Mouse (Mus musculus) urinary bladder, postnatal 14 days (tissue): ENCODE results near the gene Cd3d.

ENCODE experiments used
- DNase-seq: peaks from one replicate; pipeline ENCODE4 v3.0.0; 2021; ENCODE audit warnings: low spot score

The Cd3d gene

DNA sequence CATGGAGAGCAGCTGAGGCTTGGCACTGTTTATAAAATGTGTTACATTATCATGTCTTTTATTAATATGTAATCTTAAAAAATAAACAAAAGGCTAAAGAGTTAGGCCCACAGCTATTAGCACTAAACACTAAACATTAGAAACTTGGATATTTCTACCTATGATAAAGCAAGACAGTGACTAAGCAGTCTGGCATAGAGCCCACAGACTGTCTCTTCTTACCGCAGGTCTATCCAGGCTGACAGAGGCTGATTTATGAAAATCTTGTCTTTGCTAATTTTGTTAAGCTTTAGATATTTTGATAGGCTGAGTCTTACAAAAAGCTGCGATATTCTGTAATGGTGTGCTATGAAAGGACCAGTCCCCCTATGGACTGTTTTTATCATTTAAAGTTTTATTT is 11.7 kb downstream of the Cd3d start:
- DNase-seq: no peak

DNA sequence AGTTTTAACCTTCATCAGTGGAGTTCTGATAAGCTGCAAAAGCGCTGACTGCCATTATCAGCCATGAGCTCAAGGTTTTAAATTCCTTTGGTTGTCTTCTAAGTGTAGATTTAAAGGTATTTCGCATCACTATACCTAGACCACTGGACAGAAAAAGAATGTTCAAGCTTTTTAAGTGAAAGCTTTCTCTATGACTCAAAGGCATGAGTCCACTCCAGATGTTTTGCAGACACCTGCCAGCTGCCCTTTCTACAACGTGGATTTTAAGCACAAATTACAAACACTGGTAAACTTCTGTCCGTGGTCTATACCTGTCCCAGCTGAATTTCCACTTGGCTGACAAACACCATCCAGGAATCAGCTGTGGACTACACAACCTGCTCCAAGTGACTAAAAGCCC is 13.4 kb downstream of the Cd3d start:
- no peak for DNase-seq

DNA sequence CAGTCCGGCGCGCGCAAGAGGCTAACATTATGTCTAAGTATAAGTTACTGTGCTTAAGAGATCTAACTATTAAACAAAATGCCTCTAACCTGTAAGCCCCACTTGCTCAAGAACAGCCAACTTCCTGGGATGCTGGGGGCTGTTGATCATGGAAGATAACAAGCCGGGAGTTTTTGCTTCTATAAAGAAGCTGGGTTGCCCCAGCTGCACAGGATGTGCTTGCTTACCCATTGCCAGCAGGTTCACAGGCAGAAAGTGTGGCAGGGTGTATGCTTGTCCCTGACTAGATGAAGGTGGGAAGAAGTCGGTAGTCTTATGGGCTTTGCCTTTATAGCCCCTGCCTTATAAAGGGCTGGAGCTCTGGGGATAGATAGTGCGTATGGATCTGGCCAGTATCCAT is 15.0 kb downstream of the Cd3d start:
- no peak for DNase-seq

DNA sequence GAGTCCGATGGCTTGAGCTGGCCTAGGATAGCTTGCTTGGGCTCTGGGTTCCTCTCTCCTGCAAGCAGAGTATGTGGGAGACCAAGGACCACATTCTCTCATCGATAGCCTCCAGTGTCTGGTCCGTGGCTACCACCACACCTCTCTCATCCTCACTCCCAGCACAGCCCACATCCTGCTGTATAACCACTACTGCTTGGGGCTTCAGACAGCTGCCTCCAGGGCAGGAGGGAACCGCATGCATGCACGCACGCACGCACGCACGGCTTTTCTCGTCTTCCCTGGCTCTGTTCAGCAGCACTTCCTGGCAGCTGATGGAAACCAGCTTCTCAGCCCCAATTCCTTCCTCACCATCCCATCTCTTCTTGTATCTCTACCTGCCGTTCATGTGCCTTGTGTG is 16.6 kb downstream of the Cd3d start:
- no peak for DNase-seq

DNA sequence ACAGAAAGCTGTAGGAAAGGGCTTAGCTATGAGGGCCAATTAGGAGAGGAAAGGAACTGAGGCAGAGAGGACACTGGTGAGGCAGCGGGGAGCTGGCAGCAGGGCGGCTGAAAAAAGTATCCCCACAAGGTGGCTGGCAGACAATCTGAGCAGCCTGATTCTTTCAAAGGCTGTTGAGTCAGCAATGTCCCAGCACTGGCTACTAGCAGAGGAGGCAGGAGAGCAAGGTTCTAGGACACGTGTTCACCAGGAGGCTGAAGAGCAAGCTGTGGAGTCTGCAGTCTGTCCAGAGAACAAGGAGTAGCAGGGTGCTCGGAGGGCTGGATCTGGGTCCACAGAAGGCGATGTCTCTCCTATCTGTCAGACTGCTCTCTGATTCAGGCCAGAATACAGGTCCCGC is 17.6 kb downstream of the Cd3d start:
- no peak for DNase-seq

DNA sequence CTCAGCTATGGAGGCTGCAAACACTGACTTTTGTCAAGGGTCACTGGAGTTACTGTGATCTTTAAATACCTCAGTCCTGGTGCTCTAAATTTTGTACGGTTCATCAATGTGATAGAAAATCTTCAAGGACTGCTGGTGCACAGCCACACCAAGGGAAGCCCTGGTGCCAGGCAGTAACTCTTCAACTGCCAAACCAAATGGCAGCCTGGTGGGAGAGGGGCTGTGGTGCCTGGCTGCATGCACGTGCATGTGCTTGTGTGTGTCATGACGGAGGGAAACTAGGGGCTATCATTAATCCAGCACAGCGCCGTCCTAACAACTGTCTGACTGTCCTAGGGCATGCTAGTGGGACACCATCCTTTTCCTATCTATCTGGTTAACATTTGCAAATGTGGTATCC is 18.2 kb downstream of the Cd3d start:
- no peak for DNase-seq

DNA sequence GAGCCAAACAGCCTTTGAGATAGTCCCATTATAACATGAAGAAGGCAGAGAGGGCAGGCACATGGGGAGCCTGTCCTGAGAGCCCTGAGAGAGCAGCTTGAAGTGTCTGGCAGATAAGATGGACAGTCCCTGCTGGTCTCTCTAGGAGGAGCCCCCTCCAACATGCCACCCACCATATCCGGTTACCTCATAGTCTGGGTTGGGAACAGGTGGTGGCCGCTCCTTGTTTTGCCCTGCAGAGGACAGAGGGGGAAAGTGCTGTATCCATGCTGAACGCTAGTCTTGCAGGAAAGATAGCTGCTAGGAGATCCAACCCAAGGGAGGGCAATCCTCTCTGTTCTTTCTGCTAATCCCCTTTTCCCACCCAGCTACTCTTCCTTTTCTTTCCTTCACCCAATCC is 18.7 kb downstream of the Cd3d start:
- no peak for DNase-seq

DNA sequence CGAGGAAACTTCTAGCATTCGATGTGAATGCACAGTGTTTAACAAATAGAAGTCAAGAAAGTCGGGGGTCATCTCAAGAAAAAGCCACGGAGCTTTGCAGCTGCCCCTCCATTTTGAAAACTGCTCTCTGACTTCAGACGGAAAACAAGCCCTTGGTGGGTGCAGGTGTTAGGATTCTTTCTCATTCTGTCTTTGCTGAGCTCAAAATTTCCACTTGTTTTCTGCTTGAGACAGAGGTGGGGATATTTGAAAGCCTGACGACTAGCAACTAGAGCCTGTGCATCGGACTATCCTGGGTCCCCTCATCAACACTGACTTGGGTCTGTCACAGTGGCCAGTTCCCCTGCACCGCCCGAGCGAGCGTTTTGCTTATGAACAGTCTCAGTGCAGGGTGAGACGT is 25.8 kb downstream of the Cd3d start:
- DNase-seq: no peak

DNA sequence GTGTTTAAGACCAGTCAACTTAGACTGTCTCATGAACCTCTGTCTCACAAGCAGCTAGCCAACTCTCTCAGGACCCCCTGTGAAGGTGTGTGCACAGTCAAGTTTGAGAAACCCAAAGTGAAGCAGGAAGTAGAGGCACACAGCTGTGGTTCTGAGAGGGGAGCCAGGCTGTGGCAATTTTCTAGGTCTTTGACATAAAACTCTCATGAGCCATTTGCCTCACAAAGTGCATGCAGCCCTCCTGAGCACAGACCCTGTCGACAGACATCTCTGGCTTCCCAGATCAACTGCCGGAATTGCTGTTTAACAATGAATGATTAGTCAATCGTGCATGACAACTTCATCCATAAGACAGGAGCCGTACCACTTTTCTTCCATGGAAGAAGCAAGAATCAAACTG is 26.8 kb downstream of the Cd3d start:
- DNase-seq: no peak

DNA sequence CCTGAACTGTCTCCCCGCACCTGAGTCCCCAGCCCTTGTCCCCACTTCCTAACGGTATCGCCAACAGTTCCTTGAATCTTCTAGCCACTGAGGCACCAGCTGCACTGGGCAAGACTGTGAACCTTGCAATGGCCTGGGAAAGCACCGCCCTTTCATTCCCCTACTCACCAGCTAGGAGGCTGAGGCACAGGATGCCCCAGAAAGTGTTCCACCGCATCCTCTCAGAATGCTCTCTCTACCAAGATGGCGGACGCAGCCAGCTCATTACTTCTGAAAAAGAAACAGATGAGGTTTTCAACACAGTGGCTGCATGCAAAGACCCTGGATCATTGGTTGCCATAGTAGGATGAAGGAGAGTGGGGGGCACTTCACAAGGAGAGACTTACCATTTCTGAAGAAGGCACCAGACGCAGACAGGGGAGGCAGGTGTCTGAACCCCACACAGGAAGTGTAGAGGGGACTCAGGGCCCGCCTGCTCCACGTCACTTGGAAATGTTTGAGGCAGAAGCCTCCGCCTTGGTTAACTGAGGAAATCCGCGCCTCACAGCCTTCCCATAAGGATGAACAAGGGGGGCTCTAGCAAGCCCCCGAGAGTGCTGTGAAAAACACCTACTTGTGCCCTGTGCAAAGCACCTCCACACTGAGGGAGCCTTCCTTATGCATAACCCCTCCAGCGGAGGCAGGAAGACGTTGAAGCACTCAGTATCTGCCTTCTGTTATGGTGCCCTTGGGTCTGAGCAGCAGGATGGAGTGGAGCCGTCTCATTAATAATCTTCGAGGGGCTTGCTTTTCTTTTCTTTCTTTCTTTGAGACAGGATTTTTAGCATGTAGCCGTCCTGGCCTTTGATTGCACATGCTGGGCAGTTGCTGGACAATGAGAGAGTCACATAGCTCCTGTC is 27.8 kb downstream of the Cd3d start, which contains the start of gene Cd3e:
Gene Cd3e, minus strand, starts transcription at position 448 of the 899 bp plus-strand sequence.
- no peak for DNase-seq

DNA sequence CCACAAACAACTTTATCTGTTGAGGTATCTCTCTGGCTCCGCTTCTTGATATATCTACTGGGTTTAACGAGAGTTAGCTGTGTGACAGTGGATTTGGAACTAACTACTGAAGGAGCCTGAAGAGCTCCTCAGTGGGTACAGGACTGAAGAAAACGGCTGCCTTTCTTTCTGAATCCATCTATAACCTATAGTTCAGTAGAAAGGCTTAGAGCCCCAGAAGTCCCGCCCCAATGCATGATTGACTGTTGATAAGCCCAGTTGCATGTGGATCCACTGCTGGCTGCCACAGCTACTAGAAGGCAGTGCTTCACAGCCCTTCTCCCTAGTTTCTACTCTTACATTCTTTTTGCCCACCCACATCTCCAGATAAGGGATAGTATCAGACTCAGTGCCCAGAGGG is 28.9 kb downstream of the Cd3d start:
- no peak for DNase-seq

DNA sequence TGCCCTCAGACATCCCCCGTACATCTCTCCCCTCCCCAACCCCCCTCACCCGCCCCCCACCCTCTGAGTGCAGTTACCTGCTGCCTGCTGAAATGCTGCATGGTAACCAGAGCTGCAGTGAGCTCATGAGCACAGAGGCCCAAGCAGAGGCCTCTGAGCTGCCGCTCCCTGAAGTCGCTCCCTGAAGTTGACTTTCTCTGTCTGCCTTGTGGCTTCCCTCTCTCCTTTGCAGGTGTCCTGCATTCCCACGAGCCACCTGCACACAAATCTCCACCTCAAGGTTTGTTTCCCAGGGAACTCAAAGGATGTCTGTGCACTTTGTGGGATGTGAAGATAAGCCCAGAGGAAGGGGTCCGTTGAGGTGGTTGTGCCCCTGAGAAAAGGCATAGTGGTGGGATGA is 29.7 kb downstream of the Cd3d start:
- DNase-seq: no peak

DNA sequence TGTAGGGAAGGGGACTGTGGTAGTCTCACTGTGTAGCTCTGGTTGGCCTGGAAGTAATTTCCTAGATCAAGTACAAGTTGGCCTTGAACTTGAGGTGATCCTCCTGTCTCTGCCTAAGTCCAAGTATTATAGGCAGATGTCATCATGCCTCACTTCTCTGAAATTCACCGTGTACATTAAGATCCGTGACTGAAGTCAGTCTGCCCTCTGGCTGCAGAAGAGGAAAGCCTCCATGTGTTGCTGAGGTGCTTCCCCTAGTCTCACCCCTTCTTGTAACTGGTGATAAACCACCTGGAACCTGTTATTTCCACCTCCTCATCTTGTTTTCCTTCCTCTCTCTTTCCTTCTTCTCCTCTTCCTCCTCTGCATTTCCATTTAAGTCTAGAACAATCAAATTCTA is 33.3 kb downstream of the Cd3d start:
- DNase-seq: no peak

DNA sequence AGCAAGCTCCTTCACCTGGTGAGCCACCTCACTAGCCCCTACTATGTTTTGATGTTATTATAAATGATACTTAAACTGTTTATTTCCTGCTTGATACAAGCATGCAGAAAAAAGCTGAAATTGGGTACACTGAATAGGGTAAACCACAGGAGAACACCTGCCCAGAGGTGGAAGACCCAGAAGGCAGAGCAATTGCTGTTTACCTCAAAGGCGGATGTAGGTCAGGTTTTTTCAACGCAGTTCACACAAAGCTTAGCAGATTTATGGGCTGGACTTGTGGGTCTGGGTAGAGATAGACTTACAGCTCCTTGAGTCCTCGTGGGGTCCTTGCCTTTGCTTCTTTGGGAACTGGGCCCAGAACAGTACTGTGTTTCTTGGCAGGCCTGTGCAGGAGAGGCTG is 34.3 kb downstream of the Cd3d start:
- DNase-seq: no peak

DNA sequence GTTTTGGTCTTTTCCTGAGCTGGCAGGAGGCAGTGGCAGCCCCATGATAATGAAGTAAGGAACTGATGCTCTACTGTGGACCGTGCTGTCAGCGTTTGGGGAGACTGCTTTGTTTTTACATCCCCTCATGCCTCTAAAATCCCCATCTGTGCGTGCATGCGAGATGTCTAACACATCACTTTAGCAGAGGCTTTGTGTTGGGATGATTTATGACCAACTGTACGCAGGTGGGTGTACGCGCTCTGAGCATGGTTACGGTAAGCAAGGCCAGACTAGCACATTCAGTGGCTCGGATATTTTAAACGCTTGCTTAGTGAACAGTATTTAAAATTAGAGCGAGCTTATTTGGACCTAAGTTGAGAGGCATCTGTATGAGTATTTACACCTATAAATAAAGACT is 36.4 kb downstream of the Cd3d start:
- DNase-seq: no peak

DNA sequence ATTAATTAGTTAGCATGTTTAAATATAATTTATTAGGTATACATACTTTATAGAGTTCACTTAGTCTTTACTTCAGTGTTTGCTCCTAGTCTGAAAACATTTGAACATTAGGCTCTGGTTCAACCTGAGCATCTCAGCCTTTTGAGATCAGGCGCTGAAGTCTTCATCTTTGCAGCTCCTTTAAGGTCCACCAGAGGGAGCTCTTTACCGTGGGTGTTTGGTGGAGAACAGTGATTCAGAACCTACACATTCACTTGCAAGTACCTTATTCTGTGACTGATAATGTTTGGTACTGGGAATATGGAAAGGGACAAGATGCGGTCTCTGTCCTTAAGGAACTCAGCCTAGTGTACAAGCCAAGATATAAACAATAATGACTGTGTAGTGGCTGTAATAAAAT is 41.2 kb downstream of the Cd3d start:
- peak; percentile 73 for DNase-seq

DNA sequence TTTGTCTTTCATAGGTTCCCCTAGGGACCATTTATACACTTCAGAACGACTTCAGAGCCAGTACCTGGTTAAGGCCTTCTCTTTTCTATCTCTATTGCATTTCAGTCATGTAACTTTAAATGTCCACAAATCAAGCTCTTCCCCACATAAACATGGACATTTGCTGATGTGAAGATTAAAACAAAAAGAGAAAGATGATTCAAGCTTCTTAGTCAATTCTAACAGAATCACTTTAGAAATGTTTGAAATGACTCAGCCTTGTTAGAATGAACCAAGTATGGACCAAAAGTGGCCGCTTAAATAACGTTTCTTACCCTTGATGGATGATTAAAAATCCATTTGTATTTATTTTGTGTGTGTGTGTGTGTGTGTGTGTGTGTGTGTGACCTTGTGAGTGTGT is 42.1 kb downstream of the Cd3d start:
- no peak for DNase-seq

DNA sequence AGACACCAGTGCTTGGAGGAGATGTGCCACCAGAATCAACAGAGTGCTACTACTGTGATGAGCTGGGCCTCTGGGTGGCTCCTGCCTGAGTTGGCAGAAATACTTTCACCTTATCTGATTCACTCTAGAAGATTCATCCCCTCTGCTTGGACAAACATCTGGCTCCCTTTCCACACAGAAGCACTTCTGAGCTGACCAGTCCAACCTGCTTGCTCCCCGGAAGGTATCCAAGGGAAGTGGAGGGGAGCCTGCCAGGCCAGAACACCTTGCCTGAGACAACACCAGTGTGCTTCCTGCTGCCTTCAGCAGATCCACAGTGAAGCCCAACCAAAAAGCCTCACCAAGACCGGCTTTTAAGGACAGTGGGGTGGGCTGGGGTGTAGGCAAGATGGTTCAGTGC is 42.6 kb downstream of the Cd3d start:
- DNase-seq: peak; percentile 75

DNA sequence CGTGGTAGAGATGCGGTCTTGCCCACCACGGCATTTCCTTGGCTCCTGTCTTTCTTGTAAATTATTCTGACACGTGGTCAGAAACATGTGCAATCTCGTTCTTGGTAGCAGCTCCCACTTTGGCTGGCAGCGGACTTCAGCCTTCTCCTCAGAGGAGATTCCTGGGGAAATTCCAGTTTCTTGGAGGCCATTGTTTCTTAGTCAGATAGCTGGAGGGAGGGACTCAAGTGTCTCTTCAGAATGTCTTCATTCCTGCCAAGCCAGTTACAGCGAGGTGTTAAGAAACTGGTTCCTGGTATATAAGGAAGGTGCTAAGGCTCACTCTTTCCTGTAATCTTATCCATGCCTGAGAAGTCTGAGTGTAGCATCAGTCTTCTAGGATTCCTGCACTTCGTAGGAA is 45.8 kb downstream of the Cd3d start:
- DNase-seq: no peak

DNA sequence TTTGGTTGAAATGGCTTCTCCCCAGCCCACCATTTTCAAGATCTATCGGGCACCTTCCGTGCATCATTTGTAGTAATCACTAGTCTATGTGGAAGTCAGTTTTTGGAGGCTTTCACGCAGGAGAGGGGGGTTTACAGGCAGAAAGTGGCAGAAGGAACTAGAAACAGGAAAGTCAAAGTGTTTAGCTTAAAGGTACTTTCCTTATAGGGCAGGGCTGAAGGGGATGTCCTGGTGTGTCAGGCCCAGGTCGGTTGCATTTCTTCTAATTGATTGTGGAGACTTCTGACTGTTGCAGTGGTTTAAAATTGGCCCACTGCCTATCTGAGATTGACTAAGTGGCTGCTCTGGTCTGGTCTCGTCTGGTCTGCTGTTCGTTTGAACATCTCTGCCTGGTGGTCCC is 48.8 kb downstream of the Cd3d start:
- DNase-seq: no peak

DNA sequence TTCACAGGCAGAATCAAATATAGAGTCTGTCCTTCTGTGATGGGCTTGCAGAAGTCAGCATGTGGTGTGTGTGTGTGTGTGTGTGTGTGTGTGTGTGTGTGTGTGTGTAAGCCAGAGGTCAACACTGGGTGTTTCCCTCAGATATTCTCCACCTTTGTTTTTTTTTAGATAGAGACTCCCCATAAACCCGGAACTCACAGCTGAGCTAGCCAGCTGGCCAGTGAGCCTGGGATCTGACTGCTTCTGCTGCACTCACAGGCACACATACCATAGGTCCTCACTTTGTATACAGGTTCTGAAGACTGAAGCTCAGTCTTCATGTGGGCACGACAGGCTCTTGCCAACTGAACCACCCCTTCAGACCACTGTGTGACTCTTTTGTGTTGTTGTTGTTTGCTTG is 50.7 kb downstream of the Cd3d start:
- no peak for DNase-seq

DNA sequence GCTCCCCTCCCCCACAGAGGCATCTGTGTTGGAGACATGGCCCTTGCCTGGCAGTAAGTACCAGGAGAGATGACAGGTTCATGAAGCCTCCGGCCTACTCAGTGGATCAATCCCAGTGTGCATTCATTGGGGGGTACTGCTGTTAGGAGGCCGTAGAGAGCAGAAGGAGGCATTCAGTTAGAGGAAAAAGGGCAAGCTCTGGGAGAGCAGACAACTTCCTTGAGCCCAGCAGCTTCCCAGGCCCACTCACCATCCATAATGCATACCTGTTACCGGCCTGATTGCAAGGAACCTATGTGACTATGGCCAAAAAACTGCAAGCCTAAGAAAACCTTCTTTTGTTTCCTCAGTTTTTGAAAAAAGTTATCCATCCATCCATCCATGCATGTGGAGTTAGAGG is 52.9 kb downstream of the Cd3d start:
- no peak for DNase-seq
